Mouse (Mus musculus): ENCODE results near the gene Tfb2m. TPM values are rescaled to one million over a fixed set of nuclear protein-coding genes. Genes with fewer than 3 reads are reported as not detected.
A peak's percentile ranks its signal among the peaks of the same experiment; 100 is the strongest.

The Tfb2m gene
- polyA plus RNA-seq, 1 experiment from 2014 or later: 37.2 TPM

DNA sequence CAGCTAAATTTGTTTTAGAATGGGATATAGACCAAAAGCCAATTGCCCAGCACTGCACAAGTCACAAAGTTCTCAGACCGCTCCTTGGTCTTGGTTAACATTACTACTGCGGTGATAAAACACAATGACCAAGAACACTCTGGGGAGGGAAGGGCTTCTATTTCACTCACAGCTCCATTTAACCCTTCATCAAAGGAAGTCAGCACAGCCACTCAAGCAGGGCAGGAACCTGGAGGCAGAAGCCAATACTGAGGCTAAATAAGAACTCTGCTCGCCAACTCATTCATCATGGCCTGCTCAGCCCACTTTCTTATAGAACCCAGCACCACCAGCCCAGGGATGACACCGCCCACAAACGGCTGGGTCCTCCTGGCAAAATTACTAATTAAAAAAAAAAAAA lies 57.5 kb downstream of the Tfb2m start:
- no peak overlapping the region for H3K4me2 ChIP-seq (ENCODE audit: low read length)
- no peak for DNase-seq (ENCODE audit: low spot score)
- 92% methylated on average over 5 of the region's 5 CpGs for WGBS
- no peaks in the 10 kb centered on the region for H3K36me3 ChIP-seq (ENCODE audit: control insufficient read depth, insufficient read depth, low read length)
- H3K9ac ChIP-seq (ENCODE audit: low read length): no peak overlapping the region
- no peak for ATAC-seq
- no peak overlapping the region for H3K27ac ChIP-seq (ENCODE audit: low read depth, low read length)
- no peaks in the 10 kb centered on the region for H3K9me3 ChIP-seq (replicated peaks; ENCODE audit: control insufficient read depth, low read length)
- H3K27me3 ChIP-seq (replicated peaks; ENCODE audit: control insufficient read depth, insufficient read depth, low read length): no peaks in the 10 kb centered on the region
- H3K4me3 ChIP-seq (ENCODE audit: low read depth, low read length): no peak overlapping the region
- no peaks in the 10 kb centered on the region for H3K4me1 ChIP-seq (ENCODE audit: control insufficient read depth, insufficient read depth, low read length)

DNA sequence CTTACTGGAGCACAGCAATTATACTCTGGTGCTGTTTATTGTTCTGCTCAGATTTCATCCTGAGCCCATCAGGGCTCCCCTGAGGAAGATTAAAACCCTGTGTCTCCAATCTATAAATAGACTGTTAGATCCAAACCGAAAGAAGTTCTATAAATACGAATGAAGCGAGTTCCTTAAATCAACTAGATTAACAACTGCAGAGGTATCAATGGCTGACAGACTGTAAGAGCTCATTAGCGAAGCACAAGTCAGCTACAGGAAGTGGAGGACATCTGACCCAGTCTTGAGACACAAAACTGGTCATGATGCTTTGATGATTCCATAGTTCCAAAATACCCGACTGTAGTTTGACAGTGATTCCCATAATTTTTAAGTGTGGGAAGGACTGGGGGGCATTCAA lies 58.1 kb downstream of the Tfb2m start:
- Histone ChIP-seq H3K27me3 (replicated peaks; ENCODE audit: control insufficient read depth, insufficient read depth, low read length) (no peaks in the 10 kb centered on the region), H3K9me3 (replicated peaks; ENCODE audit: control insufficient read depth, low read length) (no peaks in the 10 kb centered on the region), H3K4me2 (ENCODE audit: low read length) (no peak overlapping the region), H3K36me3 (ENCODE audit: control insufficient read depth, insufficient read depth, low read length) (no peaks in the 10 kb centered on the region), H3K4me1 (ENCODE audit: control insufficient read depth, insufficient read depth, low read length) (no peaks in the 10 kb centered on the region), H3K9ac (ENCODE audit: low read length) (no peak overlapping the region), H3K27ac (ENCODE audit: low read depth, low read length) (no peak overlapping the region), H3K4me3 (ENCODE audit: low read depth, low read length) (no peak overlapping the region)
- ATAC-seq (no peak), DNase-seq (ENCODE audit: low spot score) (no peak)
- 76% methylated on average over 5 of the region's 5 CpGs for WGBS

DNA sequence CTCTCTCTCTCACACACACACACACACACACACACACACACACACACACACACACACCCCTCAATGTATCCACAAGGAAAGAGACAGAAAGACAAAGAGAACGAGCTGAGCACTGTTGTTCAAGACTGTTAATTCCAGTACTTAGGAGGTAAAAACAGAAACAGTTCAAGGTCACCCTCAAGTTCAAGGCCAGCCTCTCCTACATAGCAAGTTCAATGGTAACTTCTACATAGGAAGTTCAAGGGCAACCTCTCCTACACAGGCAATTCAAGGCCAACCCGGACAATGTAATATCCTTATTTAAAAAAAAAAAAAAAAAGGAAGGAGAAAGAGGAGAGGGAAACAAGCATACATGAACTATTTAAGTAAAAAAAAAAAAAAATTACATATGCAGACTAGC lies 58.8 kb downstream of the Tfb2m start:
- no peaks in the 10 kb centered on the region for H3K9me3 ChIP-seq (replicated peaks; ENCODE audit: control insufficient read depth, low read length)
- H3K27me3 ChIP-seq (replicated peaks; ENCODE audit: control insufficient read depth, insufficient read depth, low read length): no peaks in the 10 kb centered on the region
- no peaks in the 10 kb centered on the region for H3K4me1 ChIP-seq (ENCODE audit: control insufficient read depth, insufficient read depth, low read length)
- H3K36me3 ChIP-seq (ENCODE audit: control insufficient read depth, insufficient read depth, low read length): no peaks in the 10 kb centered on the region
- H3K9ac ChIP-seq (ENCODE audit: low read length): no peak overlapping the region
- 77% methylated on average over 2 of the region's 2 CpGs for WGBS
- ATAC-seq: no peak
- no peak overlapping the region for H3K27ac ChIP-seq (ENCODE audit: low read depth, low read length)
- no peak overlapping the region for H3K4me3 ChIP-seq (ENCODE audit: low read depth, low read length)
- no peak overlapping the region for H3K4me2 ChIP-seq (ENCODE audit: low read length)
- no peak for DNase-seq (ENCODE audit: low spot score)

DNA sequence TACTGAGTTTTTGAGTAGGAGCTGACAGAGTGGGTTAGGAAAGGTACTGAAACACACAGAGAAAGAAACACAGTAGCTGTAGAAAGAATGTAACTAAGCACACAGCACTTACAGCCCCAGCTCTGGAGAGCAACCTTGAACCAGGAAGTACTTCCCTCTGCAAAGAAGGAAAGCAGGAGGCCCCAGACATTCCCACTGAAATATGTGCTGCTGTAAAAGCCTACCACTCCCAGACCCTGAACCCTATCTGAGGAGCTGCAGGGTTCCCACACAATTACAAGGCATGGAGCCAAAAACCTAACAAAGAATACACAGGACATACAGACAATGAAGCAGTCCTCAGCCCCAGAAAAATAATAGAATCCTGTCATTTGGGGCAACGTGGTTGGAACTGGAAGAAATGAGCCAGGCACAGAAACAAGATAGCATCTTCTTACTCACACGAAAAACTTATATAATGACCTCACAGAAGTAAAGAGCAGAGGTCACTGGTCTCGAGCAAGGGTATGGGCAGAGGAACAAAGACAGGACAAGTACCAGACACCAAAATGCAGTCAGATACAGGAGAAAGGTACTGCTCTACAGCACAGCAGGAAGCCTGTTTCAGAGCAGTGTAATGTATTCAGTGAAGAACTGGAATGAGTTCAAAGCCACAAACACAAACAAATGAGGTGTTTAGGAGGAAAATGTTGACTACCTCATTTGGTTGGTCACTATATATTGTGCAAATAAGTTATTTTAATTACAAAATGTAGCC lies 60.1 kb downstream of the Tfb2m start:
- ATAC-seq (no peak), DNase-seq (ENCODE audit: low spot score) (peak; percentile 23)
- Histone ChIP-seq H3K4me1 (ENCODE audit: control insufficient read depth, insufficient read depth, low read length) (no peaks in the 10 kb centered on the region), H3K4me3 (ENCODE audit: low read depth, low read length) (no peak overlapping the region), H3K9me3 (replicated peaks; ENCODE audit: control insufficient read depth, low read length) (no peaks in the 10 kb centered on the region), H3K27me3 (replicated peaks; ENCODE audit: control insufficient read depth, insufficient read depth, low read length) (no peaks in the 10 kb centered on the region), H3K27ac (ENCODE audit: low read depth, low read length) (no peak overlapping the region), H3K36me3 (ENCODE audit: control insufficient read depth, insufficient read depth, low read length) (no peaks in the 10 kb centered on the region), H3K4me2 (ENCODE audit: low read length) (no peak overlapping the region), H3K9ac (ENCODE audit: low read length) (no peak overlapping the region)
- WGBS: 21% methylated on average over 3 of the region's 3 CpGs

DNA sequence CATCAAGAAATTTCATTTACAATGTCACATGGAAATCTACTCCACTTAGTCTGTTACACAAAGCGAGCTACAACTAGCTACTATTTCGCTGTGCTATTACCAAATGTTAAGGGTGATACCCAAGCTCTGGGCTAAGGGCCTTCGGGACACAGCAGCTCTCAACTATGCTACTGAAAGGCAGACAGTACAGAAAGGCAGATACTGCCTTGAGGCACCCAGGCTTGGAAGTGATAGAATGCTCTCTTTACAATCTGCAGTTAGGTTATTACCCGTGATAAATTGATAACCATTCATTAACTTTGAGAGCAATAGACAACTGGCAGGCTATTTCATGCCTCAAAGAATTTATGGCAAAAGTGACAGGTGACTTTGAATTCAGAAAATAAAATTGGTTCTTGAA lies 65.2 kb downstream of the Tfb2m start:
- Histone ChIP-seq H3K4me2 (ENCODE audit: low read length) (no peak overlapping the region), H3K9me3 (replicated peaks; ENCODE audit: control insufficient read depth, low read length) (no peaks in the 10 kb centered on the region), H3K36me3 (ENCODE audit: control insufficient read depth, insufficient read depth, low read length) (no peaks in the 10 kb centered on the region), H3K27ac (ENCODE audit: low read depth, low read length) (no peak overlapping the region), H3K4me1 (ENCODE audit: control insufficient read depth, insufficient read depth, low read length) (no peaks in the 10 kb centered on the region), H3K4me3 (ENCODE audit: low read depth, low read length) (no peak overlapping the region), H3K27me3 (replicated peaks; ENCODE audit: control insufficient read depth, insufficient read depth, low read length) (no peaks in the 10 kb centered on the region), H3K9ac (ENCODE audit: low read length) (no peak overlapping the region)
- no peak for ATAC-seq
- no peak for DNase-seq (ENCODE audit: low spot score)
- WGBS: 85% methylated on average over 4 of the region's 4 CpGs

Other genes starting within 250 kb of the Tfb2m start
- gene Smyd3, start 28.2 kb downstream of the Tfb2m start, polyA plus RNA-seq (2014; fragmentation: Nextera tagmentation; extraction: Ambion mirVana): 18.2 and 26.1 TPM in 2 replicates
- 23.3 and 28.1 TPM in 2 replicates for gene Cnst, start 103 bp upstream of the Tfb2m start, polyA plus RNA-seq (2014; fragmentation: Nextera tagmentation; extraction: Ambion mirVana)
- gene Sccpdh, start 121.9 kb upstream of the Tfb2m start, polyA plus RNA-seq (2014; fragmentation: Nextera tagmentation; extraction: Ambion mirVana): 114 and 125 TPM in 2 replicates
- gene Kif28, start 199.0 kb upstream of the Tfb2m start, polyA plus RNA-seq (2014; fragmentation: Nextera tagmentation; extraction: Ambion mirVana): not detected in 2 replicates

Measured in forebrain, embryonic 14.5 days (tissue).